Mouse (Mus musculus): ENCODE results near the gene Maml2. TPM values are rescaled to one million over a fixed set of nuclear protein-coding genes. Genes with fewer than 3 reads are reported as not detected.

Gene Maml2
- polyA plus RNA-seq, 1 experiment from 2014 or later = 3.1 TPM

DNA sequence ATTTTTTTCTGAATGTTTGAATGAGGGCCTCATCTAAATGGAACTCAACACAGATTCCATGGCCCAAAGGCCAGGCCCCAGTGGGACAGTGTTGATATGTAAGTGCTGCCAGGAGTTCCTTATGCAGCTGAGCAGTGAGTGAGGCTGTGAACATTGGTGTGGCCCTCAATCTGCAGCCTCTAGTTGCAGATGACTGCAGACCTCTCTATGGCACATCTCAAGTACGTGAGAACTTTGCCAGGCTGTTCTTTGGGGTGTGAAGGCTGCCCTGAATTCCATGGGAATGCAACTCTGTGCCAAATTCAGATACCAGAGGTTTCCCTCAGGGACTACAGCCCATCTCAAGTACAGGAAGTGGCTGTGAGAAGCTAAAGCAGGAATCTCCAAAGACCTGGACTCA lies 335.6 kb downstream of the Maml2 start:
- no peak for ATAC-seq
- no peak overlapping the region for H3K27ac ChIP-seq (ENCODE audit: low read depth, low read length)

DNA sequence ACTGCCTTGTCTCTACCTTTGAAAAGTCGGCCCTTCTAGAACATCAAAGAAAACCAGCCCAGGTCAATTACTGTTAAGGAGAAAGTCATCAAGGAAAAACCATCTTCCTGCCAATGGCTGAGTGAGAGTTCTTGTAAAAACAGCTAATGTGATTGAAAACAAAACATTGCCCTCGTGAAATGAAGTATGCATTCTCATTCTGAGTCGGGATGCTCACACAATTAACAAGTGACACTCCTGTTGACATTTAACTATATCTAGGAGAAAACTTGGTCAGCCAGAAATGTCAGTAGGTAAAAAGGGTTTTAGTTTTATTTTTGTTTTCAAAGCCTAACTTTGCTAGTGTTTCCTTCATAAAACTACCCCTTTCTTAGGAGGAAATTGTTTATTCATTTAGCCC lies 341.9 kb downstream of the Maml2 start:
- Histone ChIP-seq H3K9ac (ENCODE audit: low read depth, low read length) (no peak overlapping the region), H3K9me3 (ENCODE audit: control insufficient read depth) (no peaks in the 10 kb centered on the region), H3K27ac (ENCODE audit: low read depth, low read length) (no peak overlapping the region), H3K27me3 (replicated peaks; ENCODE audit: control insufficient read depth, insufficient read depth, low read length) (no peaks in the 10 kb centered on the region), H3K36me3 (ENCODE audit: control insufficient read depth, insufficient read depth) (no peaks in the 10 kb centered on the region), H3K4me3 (ENCODE audit: low read depth, low read length) (no peak overlapping the region), H3K4me1 (replicated peaks; ENCODE audit: control insufficient read depth, insufficient read depth, low read length) (no peaks in the 10 kb centered on the region), H3K4me2 (replicated peaks; ENCODE audit: low read depth) (no peak overlapping the region)
- no peak for ATAC-seq
- no peak for TF ChIP-seq CTCF (IDR thresholded peaks at IDR 0.05; ENCODE audit: low read depth)
- WGBS = 51% methylated on average over 3 of the region's 3 CpGs

More for the DNA sequence above, 335.6 kb downstream of the Maml2 start:
- no peaks in the 10 kb centered on the region for H3K27me3 ChIP-seq (replicated peaks; ENCODE audit: control insufficient read depth, insufficient read depth, low read length)
- no peak overlapping the region for H3K9ac ChIP-seq (ENCODE audit: low read depth, low read length)
- no peaks in the 10 kb centered on the region for H3K9me3 ChIP-seq (ENCODE audit: control insufficient read depth)
- H3K36me3 ChIP-seq (ENCODE audit: control insufficient read depth, insufficient read depth) = no peaks in the 10 kb centered on the region
- H3K4me3 ChIP-seq (ENCODE audit: low read depth, low read length) = no peak overlapping the region
- no peak for TF ChIP-seq CTCF (IDR thresholded peaks at IDR 0.05; ENCODE audit: low read depth)
- no peak overlapping the region for H3K4me2 ChIP-seq (replicated peaks; ENCODE audit: low read depth)
- WGBS = 76% methylated on average over 1 of the region's 1 CpGs
- no peaks in the 10 kb centered on the region for H3K4me1 ChIP-seq (replicated peaks; ENCODE audit: control insufficient read depth, insufficient read depth, low read length)

DNA sequence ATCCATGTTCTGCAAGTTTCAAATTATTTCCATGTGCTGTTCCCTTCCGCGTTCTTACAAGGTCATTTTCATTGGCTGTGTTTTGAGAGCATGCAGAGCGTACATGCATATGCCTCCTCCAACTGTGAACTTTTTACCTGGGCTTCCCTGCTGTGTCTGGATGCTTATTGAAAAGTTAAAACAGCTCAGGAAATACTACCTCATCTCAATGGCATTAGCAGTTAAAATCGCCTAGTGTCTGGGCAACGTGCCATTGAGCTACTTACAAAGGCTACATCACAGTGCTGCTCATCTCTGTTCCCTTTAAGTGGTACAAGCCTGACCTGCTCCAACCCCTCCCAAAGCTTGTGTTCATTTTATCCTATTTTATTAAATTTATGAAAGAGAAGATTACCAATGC lies 347.4 kb downstream of the Maml2 start:
- H3K27ac ChIP-seq (ENCODE audit: low read depth, low read length) = no peak overlapping the region

DNA sequence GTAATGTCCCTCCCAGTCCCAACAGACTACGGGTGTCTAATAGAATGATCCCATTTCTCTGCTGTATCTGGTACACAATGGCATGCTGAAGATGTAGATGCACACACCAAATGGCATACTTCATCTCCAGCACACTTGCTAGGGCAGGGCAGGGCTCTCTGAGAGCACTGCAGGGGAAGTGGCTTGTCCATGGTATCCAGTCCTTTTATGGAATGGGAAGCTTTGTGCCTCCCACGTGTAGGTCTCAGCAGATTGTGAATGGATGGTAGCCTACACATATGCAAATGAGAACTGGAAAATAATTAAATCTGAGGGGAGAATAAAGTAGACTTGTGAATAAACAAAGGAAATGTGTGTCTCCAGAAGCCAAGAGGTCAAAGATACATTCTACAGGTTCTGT lies 353.3 kb downstream of the Maml2 start:
- 78% methylated on average over 2 of the region's 2 CpGs for WGBS
- TF ChIP-seq CTCF (IDR thresholded peaks at IDR 0.05; ENCODE audit: low read depth) = no peak

More for the DNA sequence above, 347.4 kb downstream of the Maml2 start:
- no peak overlapping the region for H3K9ac ChIP-seq (ENCODE audit: low read depth, low read length)
- WGBS = 58% methylated on average over 5 of the region's 5 CpGs
- H3K9me3 ChIP-seq (ENCODE audit: control insufficient read depth) = no peaks in the 10 kb centered on the region
- no peak for ATAC-seq
- no peaks in the 10 kb centered on the region for H3K4me1 ChIP-seq (replicated peaks; ENCODE audit: control insufficient read depth, insufficient read depth, low read length)
- no peak overlapping the region for H3K4me3 ChIP-seq (ENCODE audit: low read depth, low read length)
- no peak overlapping the region for H3K4me2 ChIP-seq (replicated peaks; ENCODE audit: low read depth)
- H3K36me3 ChIP-seq (ENCODE audit: control insufficient read depth, insufficient read depth) = no peaks in the 10 kb centered on the region
- H3K27me3 ChIP-seq (replicated peaks; ENCODE audit: control insufficient read depth, insufficient read depth, low read length) = no peaks in the 10 kb centered on the region
- TF ChIP-seq CTCF (IDR thresholded peaks at IDR 0.05; ENCODE audit: low read depth) = no peak

DNA sequence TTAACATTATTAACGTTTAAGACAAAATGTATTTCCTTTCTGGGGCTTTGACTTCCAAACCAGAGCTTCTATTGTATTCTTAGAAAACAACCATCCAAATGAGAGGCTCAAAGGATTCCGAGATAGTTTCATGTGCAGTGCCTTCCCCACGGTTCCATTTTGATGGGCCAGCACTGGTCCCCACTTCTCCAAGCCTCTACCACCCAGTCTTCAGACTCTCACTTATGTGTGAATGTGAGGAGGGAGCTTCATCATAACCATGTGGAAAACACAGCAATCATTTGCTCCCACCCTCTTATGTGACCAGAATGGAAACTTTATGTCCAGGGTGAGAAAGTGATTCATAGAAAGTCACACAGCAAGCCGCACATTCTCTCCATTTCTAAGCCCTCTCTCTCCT lies 354.1 kb downstream of the Maml2 start:
- no peak for TF ChIP-seq CTCF (IDR thresholded peaks at IDR 0.05; ENCODE audit: low read depth)
- no peak overlapping the region for H3K27ac ChIP-seq (ENCODE audit: low read depth, low read length)
- no peak overlapping the region for H3K9ac ChIP-seq (ENCODE audit: low read depth, low read length)
- H3K9me3 ChIP-seq (ENCODE audit: control insufficient read depth) = no peaks in the 10 kb centered on the region
- H3K4me1 ChIP-seq (replicated peaks; ENCODE audit: control insufficient read depth, insufficient read depth, low read length) = no peaks in the 10 kb centered on the region
- no peaks in the 10 kb centered on the region for H3K36me3 ChIP-seq (ENCODE audit: control insufficient read depth, insufficient read depth)
- no peak overlapping the region for H3K4me3 ChIP-seq (ENCODE audit: low read depth, low read length)
- H3K27me3 ChIP-seq (replicated peaks; ENCODE audit: control insufficient read depth, insufficient read depth, low read length) = no peaks in the 10 kb centered on the region
- H3K4me2 ChIP-seq (replicated peaks; ENCODE audit: low read depth) = no peak overlapping the region
- no peak for ATAC-seq
- WGBS = 81% methylated on average over 4 of the region's 4 CpGs

More for the DNA sequence above, 353.3 kb downstream of the Maml2 start:
- Histone ChIP-seq H3K9me3 (ENCODE audit: control insufficient read depth) (no peaks in the 10 kb centered on the region), H3K4me1 (replicated peaks; ENCODE audit: control insufficient read depth, insufficient read depth, low read length) (no peaks in the 10 kb centered on the region), H3K36me3 (ENCODE audit: control insufficient read depth, insufficient read depth) (no peaks in the 10 kb centered on the region), H3K4me3 (ENCODE audit: low read depth, low read length) (no peak overlapping the region), H3K27ac (ENCODE audit: low read depth, low read length) (no peak overlapping the region), H3K27me3 (replicated peaks; ENCODE audit: control insufficient read depth, insufficient read depth, low read length) (no peaks in the 10 kb centered on the region), H3K9ac (ENCODE audit: low read depth, low read length) (no peak overlapping the region), H3K4me2 (replicated peaks; ENCODE audit: low read depth) (no peak overlapping the region)
- ATAC-seq = no peak

DNA sequence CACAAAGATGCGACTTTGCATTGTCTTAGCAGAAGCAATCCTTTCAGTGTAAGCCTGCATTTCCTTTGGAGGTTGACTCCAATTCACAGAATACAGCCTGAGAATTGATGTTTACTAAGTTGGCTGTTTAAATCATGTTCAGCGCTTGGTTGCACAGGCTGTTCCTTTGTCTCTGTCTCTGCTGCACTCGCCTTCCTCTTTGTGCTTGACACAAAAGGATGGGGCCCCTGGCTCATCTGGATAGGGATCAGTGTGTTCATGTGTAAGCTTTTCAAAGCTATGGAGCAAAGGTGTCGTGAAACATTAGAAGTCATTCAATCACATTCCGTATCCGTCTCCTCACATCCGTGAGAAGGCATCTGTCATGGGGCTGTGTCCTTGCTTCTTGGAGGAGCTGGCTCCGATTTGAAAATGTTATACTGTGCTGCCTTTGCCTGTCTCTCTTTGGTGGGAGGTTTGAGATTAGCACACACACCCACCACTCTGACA lies 354.7 kb downstream of the Maml2 start:
- no peak for ATAC-seq
- Histone ChIP-seq H3K9me3 (ENCODE audit: control insufficient read depth) (no peaks in the 10 kb centered on the region), H3K4me1 (replicated peaks; ENCODE audit: control insufficient read depth, insufficient read depth, low read length) (no peaks in the 10 kb centered on the region), H3K4me3 (ENCODE audit: low read depth, low read length) (no peak overlapping the region), H3K36me3 (ENCODE audit: control insufficient read depth, insufficient read depth) (no peaks in the 10 kb centered on the region), H3K9ac (ENCODE audit: low read depth, low read length) (no peak overlapping the region), H3K27me3 (replicated peaks; ENCODE audit: control insufficient read depth, insufficient read depth, low read length) (no peaks in the 10 kb centered on the region), H3K4me2 (replicated peaks; ENCODE audit: low read depth) (no peak overlapping the region), H3K27ac (ENCODE audit: low read depth, low read length) (no peak overlapping the region)
- no peak for TF ChIP-seq CTCF (IDR thresholded peaks at IDR 0.05; ENCODE audit: low read depth)
- 70% methylated on average over 8 of the region's 8 CpGs for WGBS

DNA sequence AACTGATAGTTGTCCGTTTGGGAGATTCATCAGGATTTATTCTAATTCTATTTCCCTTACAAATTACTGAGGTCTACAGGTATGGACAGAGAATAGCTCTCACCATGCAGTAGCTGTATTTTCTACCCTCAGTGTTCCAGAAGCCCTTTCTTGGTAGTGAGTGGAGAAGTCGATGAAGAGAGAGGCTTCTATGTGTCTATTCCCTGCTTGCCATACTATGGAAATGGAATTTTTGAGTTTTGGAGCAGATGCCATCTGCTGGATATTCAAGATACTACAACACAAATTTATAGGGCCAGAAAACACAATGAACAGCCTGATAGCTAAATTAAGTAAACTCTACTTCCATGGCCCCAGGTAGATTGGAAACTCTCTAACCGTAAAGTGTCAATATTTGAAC lies 355.2 kb downstream of the Maml2 start:
- no peak for ATAC-seq
- 20% methylated on average over 3 of the region's 3 CpGs for WGBS
- Histone ChIP-seq H3K9me3 (ENCODE audit: control insufficient read depth) (no peaks in the 10 kb centered on the region), H3K4me2 (replicated peaks; ENCODE audit: low read depth) (no peak overlapping the region), H3K36me3 (ENCODE audit: control insufficient read depth, insufficient read depth) (no peaks in the 10 kb centered on the region), H3K27me3 (replicated peaks; ENCODE audit: control insufficient read depth, insufficient read depth, low read length) (no peaks in the 10 kb centered on the region), H3K4me1 (replicated peaks; ENCODE audit: control insufficient read depth, insufficient read depth, low read length) (no peaks in the 10 kb centered on the region), H3K27ac (ENCODE audit: low read depth, low read length) (no peak overlapping the region), H3K4me3 (ENCODE audit: low read depth, low read length) (no peak overlapping the region), H3K9ac (ENCODE audit: low read depth, low read length) (no peak overlapping the region)
- TF ChIP-seq CTCF (IDR thresholded peaks at IDR 0.05; ENCODE audit: low read depth) = peak; percentile 73

Data from intestine, postnatal 0 days (tissue).